ENCODE assay signal across 8 mouse cellular contexts in genomic region chr19:38042261-38042722, GRCm38 (mm10). TPM values are rescaled to one million over a fixed set of nuclear protein-coding genes. Genes with fewer than 3 reads are reported as not detected.
DNase-seq lines count a peak whose midpoint lies in the region; ATAC-seq and TF ChIP-seq lines count a peak whose summit lies in the region.

No protein-coding gene starts in this region.

- peak overlapping the region; percentile 96 for H3K4me3 ChIP-seq in embryonic fibroblast, embryonic 13.5 days (ENCODE audit: insufficient read depth, low read length)
- H3K4me3 ChIP-seq in hindbrain, embryonic 16.5 days (ENCODE audit: low read length), result 0 out of 2 replicates have a peak overlapping the region, but pooled peaks have one; percentile 2
- no peak overlapping the region for H3K4me3 ChIP-seq in liver, embryonic 14.5 days (ENCODE audit: insufficient read depth in 1 of 2, low read depth in 2 of 2, low read length in 2 of 2)

- peaks cover 7% of the 10 kb centered on the region for H3K27me3 ChIP-seq in hindbrain, embryonic 16.5 days (replicated peaks; ENCODE audit: control insufficient read depth, insufficient read depth, low read length)
- peaks cover 20% of the 10 kb centered on the region for H3K27me3 ChIP-seq in liver, embryonic 14.5 days (ENCODE audit: control insufficient read depth, insufficient read depth, low read length)

- no peak overlapping the region for H3K9ac ChIP-seq in hindbrain, embryonic 16.5 days (ENCODE audit: low read depth, low read length)
- H3K9ac ChIP-seq in liver, embryonic 14.5 days (replicated peaks), result no peak overlapping the region

- TF ChIP-seq EP300 in liver, embryonic 14.5 days (IDR thresholded peaks at IDR 0.05; ENCODE audit: low read depth), result no peak

- whole genome bisulfite sequencing in hindbrain, embryonic 16.5 days, result 30% methylated on average over 5 of the region's 5 CpGs
- WGBS in liver, embryonic 14.5 days (ENCODE audit: insufficient replicate concordance), result 29% methylated on average over 5 of the region's 5 CpGs

- no peak for TF ChIP-seq CTCF in embryonic fibroblast, embryonic 13.5 days (IDR thresholded peaks at IDR 0.05; ENCODE audit: borderline replicate concordance, insufficient read depth, low read length)
- TF ChIP-seq CTCF in liver, embryonic 14.5 days (IDR thresholded peaks at IDR 0.05; ENCODE audit: low read depth), result no peak

- peak; percentile 53 for DNase-seq in ovary, adult 18-20 months (ENCODE audit: low spot score)
- no peak for DNase-seq in ovary, postnatal 14 days (ENCODE audit: low spot score)
- DNase-seq in liver, embryonic 14.5 days (ENCODE audit: low read depth in 3 of 3, low spot score in 3 of 3), result no peak
- no peak for DNase-seq in right cerebral cortex, adult 2 months (ENCODE audit: low spot score in 2 of 2)
- no peak for DNase-seq in layer of hippocampus, adult 11-12 months (ENCODE audit: low spot score)
- no peak for DNase-seq in layer of hippocampus, postnatal 36 days

- peak overlapping the region; percentile 98 for H3K27ac ChIP-seq in embryonic fibroblast, embryonic 13.5 days (ENCODE audit: insufficient read depth, low read length)
- H3K27ac ChIP-seq in hindbrain, embryonic 16.5 days (ENCODE audit: low read depth, low read length), result no peak overlapping the region
- no peak overlapping the region for H3K27ac ChIP-seq in liver, embryonic 14.5 days

- peak overlapping the region; percentile 25; the same call in 1 of the 2 replicates for H3K4me2 ChIP-seq in hindbrain, embryonic 16.5 days (ENCODE audit: low read length)
- peak overlapping the region; percentile 54; the same call in 1 of the 2 replicates for H3K4me2 ChIP-seq in liver, embryonic 14.5 days (ENCODE audit: low read depth)

- ATAC-seq in hindbrain, embryonic 16.5 days, result no peak
- no peak for ATAC-seq in liver, embryonic 14.5 days (ENCODE audit: insufficient read depth)

- H3K9me3 ChIP-seq in hindbrain, embryonic 16.5 days (ENCODE audit: control insufficient read depth, low read length), result no peaks in the 10 kb centered on the region
- H3K9me3 ChIP-seq in liver, embryonic 14.5 days (ENCODE audit: control insufficient read depth, low read length), result no peaks in the 10 kb centered on the region

- no peaks in the 10 kb centered on the region for H3K36me3 ChIP-seq in hindbrain, embryonic 16.5 days (ENCODE audit: control insufficient read depth, insufficient read depth, low read length)
- H3K36me3 ChIP-seq in liver, embryonic 14.5 days (replicated peaks; ENCODE audit: control insufficient read depth, insufficient read depth, low read depth), result no peaks in the 10 kb centered on the region

- peaks cover 20% of the 10 kb centered on the region for H3K4me1 ChIP-seq in embryonic fibroblast, embryonic 13.5 days (ENCODE audit: control insufficient read depth, insufficient read depth, low read length)
- H3K4me1 ChIP-seq in hindbrain, embryonic 16.5 days (ENCODE audit: control insufficient read depth, insufficient read depth, low read depth, low read length), result peaks cover 6% of the 10 kb centered on the region
- H3K4me1 ChIP-seq in liver, embryonic 14.5 days (replicated peaks; ENCODE audit: control insufficient read depth in 2 of 2, insufficient read depth in 2 of 2, low read length in 1 of 2), result no peaks in the 10 kb centered on the region; a peak in 1 of 4 replicates

- TF ChIP-seq POLR2A in embryonic fibroblast, embryonic 13.5 days (IDR thresholded peaks at IDR 0.05; ENCODE audit: low read depth, low read length), result peak; percentile 68

RNA-seq across cellular contexts. Expression of gene Myof, which starts 1.1 kb away (rescaled TPM):
- polyA plus RNA-seq in embryonic fibroblast, embryonic 13.5 days (2011; ENCODE audit: insufficient read length, low read depth, missing spikeins), result 228 and 282 TPM in 2 replicates
- polyA plus RNA-seq in hindbrain, embryonic 16.5 days (2015; fragmentation: Nextera tagmentation; extraction: Ambion mirVana), result 1.6 and 2.8 TPM in 2 replicates
- polyA plus RNA-seq in liver, embryonic 14.5 days (2012; rRNA removed), result 1.2 and 2.0 TPM in 2 replicates
- polyA plus RNA-seq in liver, embryonic 14.5 days (2014; fragmentation: Nextera tagmentation; extraction: Ambion mirVana), result 1.2 and 1.3 TPM in 2 replicates
- total RNA-seq in layer of hippocampus, postnatal 36 days (2021), result 1 to 10 TPM; 4.0 to 5.3 TPM

RNA-seq across cellular contexts. Expression of gene Cep55, which starts 12.5 kb away (rescaled TPM):
- polyA plus RNA-seq in embryonic fibroblast, embryonic 13.5 days (2011; ENCODE audit: insufficient read length, low read depth, missing spikeins), result 17.4 and 24.0 TPM in 2 replicates
- polyA plus RNA-seq in hindbrain, embryonic 16.5 days (2015; fragmentation: Nextera tagmentation; extraction: Ambion mirVana), result 5.4 and 6.5 TPM in 2 replicates
- 3.0 and 4.2 TPM in 2 replicates for polyA plus RNA-seq in liver, embryonic 14.5 days (2012; rRNA removed)
- 5.1 and 5.3 TPM in 2 replicates for polyA plus RNA-seq in liver, embryonic 14.5 days (2014; fragmentation: Nextera tagmentation; extraction: Ambion mirVana)
- under 1 TPM in 1 of 2 experiments, not detected in 1; 0.28 TPM for total RNA-seq in layer of hippocampus, postnatal 36 days (2021)

RNA-seq across cellular contexts. Expression of gene Ffar4, which starts 54.6 kb away (rescaled TPM):
- not detected in 2 replicates for polyA plus RNA-seq in embryonic fibroblast, embryonic 13.5 days (2011; ENCODE audit: insufficient read length, low read depth, missing spikeins)
- polyA plus RNA-seq in hindbrain, embryonic 16.5 days (2015; fragmentation: Nextera tagmentation; extraction: Ambion mirVana), result 0.46 and 0.51 TPM in 2 replicates
- 0.04 and 0.07 TPM in 2 replicates for polyA plus RNA-seq in liver, embryonic 14.5 days (2012; rRNA removed)
- polyA plus RNA-seq in liver, embryonic 14.5 days (2014; fragmentation: Nextera tagmentation; extraction: Ambion mirVana), result not detected in 2 replicates
- total RNA-seq in layer of hippocampus, postnatal 36 days (2021), result not detected

Comparison
In these comparisons a context has a peak if more than half of its experiments do, and no peak if none do; other contexts are left out.
1. H3K4me3 ChIP-seq: peak in embryonic fibroblast, embryonic 13.5 days (single experiment) and hindbrain, embryonic 16.5 days (single experiment); none in liver, embryonic 14.5 days (0 of 2).
2. RNA of gene Myof, which starts 1.1 kb away (polyA plus RNA-seq): 228 to 282 TPM in embryonic fibroblast, embryonic 13.5 days; 1.2 to 2.0 TPM in liver, embryonic 14.5 days and 1.6 to 2.8 TPM in hindbrain, embryonic 16.5 days; every median in the first group is over 10 times any median in the second.